Mouse (Mus musculus) embryo, embryonic 10 days (tissue): ENCODE results near the gene Arhgap44.

Source experiments
- DNase-seq: peaks from one replicate; pipeline ENCODE4 v3.0.0-alpha.2; 2015; ENCODE audit warnings: low spot score

Gene Arhgap44

GRCm38 (mm10) chr11:65137145-65137652 lies 25.6 kb downstream of the Arhgap44 start:
- DNase-seq = no peak

GRCm38 (mm10) chr11:65135251-65135739 lies 27.5 kb downstream of the Arhgap44 start:
- no peak for DNase-seq

- DNase-seq = no peak
Observed at GRCm38 (mm10) chr11:65133661-65134060, 29.1 kb downstream of the Arhgap44 start.

GRCm38 (mm10) chr11:65129110-65129509 lies 33.7 kb downstream of the Arhgap44 start:
- no peak for DNase-seq

- no peak for DNase-seq
Observed at GRCm38 (mm10) chr11:65128666-65129065, 34.1 kb downstream of the Arhgap44 start.

- DNase-seq = no peak
Observed at GRCm38 (mm10) chr11:65126566-65126965, 36.2 kb downstream of the Arhgap44 start.

GRCm38 (mm10) chr11:65124913-65125418 lies 37.8 kb downstream of the Arhgap44 start:
- DNase-seq = peak; percentile 38

- no peak for DNase-seq
Observed at GRCm38 (mm10) chr11:65120276-65120675, 42.5 kb downstream of the Arhgap44 start.

GRCm38 (mm10) chr11:65115811-65116210 lies 47.0 kb downstream of the Arhgap44 start:
- no peak for DNase-seq

GRCm38 (mm10) chr11:65112086-65112485 lies 50.7 kb downstream of the Arhgap44 start:
- DNase-seq = no peak

GRCm38 (mm10) chr11:65111651-65112050 lies 51.1 kb downstream of the Arhgap44 start:
- DNase-seq = no peak

- DNase-seq = peak; percentile 35
Observed at GRCm38 (mm10) chr11:65110058-65110457, 52.7 kb downstream of the Arhgap44 start.

GRCm38 (mm10) chr11:65107734-65108171 lies 55.0 kb downstream of the Arhgap44 start:
- no peak for DNase-seq

GRCm38 (mm10) chr11:65107151-65107550 lies 55.6 kb downstream of the Arhgap44 start:
- no peak for DNase-seq

GRCm38 (mm10) chr11:65104076-65104475 lies 58.7 kb downstream of the Arhgap44 start:
- DNase-seq = no peak

- DNase-seq = no peak
Observed at GRCm38 (mm10) chr11:65101206-65101605, 61.6 kb downstream of the Arhgap44 start.

- no peak for DNase-seq
Observed at GRCm38 (mm10) chr11:65100031-65100430, 62.7 kb downstream of the Arhgap44 start.

- no peak for DNase-seq
Observed at GRCm38 (mm10) chr11:65097526-65098070, 65.2 kb downstream of the Arhgap44 start.

GRCm38 (mm10) chr11:65096866-65097265 lies 65.9 kb downstream of the Arhgap44 start:
- no peak for DNase-seq

- DNase-seq = no peak
Observed at GRCm38 (mm10) chr11:65092851-65093250, 69.9 kb downstream of the Arhgap44 start.

- no peak for DNase-seq
Observed at GRCm38 (mm10) chr11:65090386-65090785, 72.4 kb downstream of the Arhgap44 start.

GRCm38 (mm10) chr11:65089982-65090381 lies 72.8 kb downstream of the Arhgap44 start:
- DNase-seq = no peak

GRCm38 (mm10) chr11:65089282-65089681 lies 73.5 kb downstream of the Arhgap44 start:
- DNase-seq = no peak
